Mouse (Mus musculus) liver, adult 2 months (tissue): ENCODE results near the gene Zfp446.

Experiments used
- CTCF ChIP-seq: fragments of 200-500 bp; IDR thresholded peaks from 2 replicates; pipeline ENCODE4 v1.5.1; 2011; ENCODE audit warnings: low read depth, low read length, control low read depth
- POLR2A ChIP-seq: fragments of 200-500 bp; IDR thresholded peaks from 2 replicates; pipeline ENCODE4 v1.6.1; 2011; ENCODE audit warnings: low read length, control low read depth; ENCODE audit not compliant: insufficient read depth; ENCODE audit errors: extremely low read depth

GRCm38 (mm10) chr7:12970906-12971305 is 6.7 kb upstream of the Zfp446 start:
- no peak for TF ChIP-seq POLR2A
- no peak for TF ChIP-seq CTCF
